In genomic region chr4:133757269-133757835, GRCm38 (mm10) we compare ENCODE assay signal across 8 mouse cellular contexts. TPM values are rescaled to one million over a fixed set of nuclear protein-coding genes. Genes with fewer than 3 reads are reported as not detected.
A peak's percentile ranks its signal among the peaks of the same experiment; 100 is the strongest.
DNase-seq lines count a peak whose midpoint lies in the region; ATAC-seq and TF ChIP-seq lines count a peak whose summit lies in the region.

No protein-coding gene starts in this region.

- ATAC-seq in activated CD4-positive, CD25-positive, alpha-beta regulatory T cell, adult 4 months: peak; percentile 41
- peak; percentile 65 for ATAC-seq in common myeloid progenitor, adult 5-6 weeks (replicated peaks; ENCODE audit: low read depth, poor library complexity, severe bottlenecking)
- peak; percentile 60 for ATAC-seq in hindbrain, postnatal 0 days
- ATAC-seq in megakaryocyte, adult 5-6 weeks (ENCODE audit: poor library complexity, severe bottlenecking): peak; percentile 53

- H3K9ac ChIP-seq in hindbrain, postnatal 0 days (replicated peaks; ENCODE audit: low read length): peak overlapping the region; percentile 63

- peak overlapping the region; percentile 88 for H3K4me3 ChIP-seq in gastrocnemius, adult 2 months
- peak overlapping the region; percentile 56 for H3K4me3 ChIP-seq in hindbrain, postnatal 0 days (ENCODE audit: low read length)
- H3K4me3 ChIP-seq in left cerebral cortex, adult 2 months: peak overlapping the region; percentile 47

- H3K27ac ChIP-seq in gastrocnemius, adult 2 months: peak overlapping the region; percentile 99
- peak overlapping the region; percentile 98 for H3K27ac ChIP-seq in hindbrain, postnatal 0 days
- peak overlapping the region; percentile 87 for H3K27ac ChIP-seq in left cerebral cortex, adult 2 months

- WGBS in hindbrain, postnatal 0 days: under 1% methylated on average over 38 of the region's 38 CpGs

- peak overlapping the region; percentile 90 for H3K4me2 ChIP-seq in hindbrain, postnatal 0 days (ENCODE audit: low read depth, low read length)

- TF ChIP-seq CTCF in gastrocnemius, adult 2 months (IDR thresholded peaks at IDR 0.05): 0 out of 2 replicates have a peak, but pooled peaks have one; percentile 1
- no peak for TF ChIP-seq CTCF in hindbrain, postnatal 0 days (IDR thresholded peaks at IDR 0.05; ENCODE audit: low read depth)
- peak; percentile 1 for TF ChIP-seq CTCF in left cerebral cortex, adult 2 months (IDR thresholded peaks at IDR 0.05)

- peaks cover 17% of the 10 kb centered on the region for H3K4me1 ChIP-seq in hindbrain, postnatal 0 days (ENCODE audit: insufficient read depth, low read length)

- no peaks in the 10 kb centered on the region for H3K36me3 ChIP-seq in hindbrain, postnatal 0 days (ENCODE audit: insufficient read depth, low read length)

- peak; percentile 88 for DNase-seq in gastrocnemius, adult 2 months
- DNase-seq in hindbrain, postnatal 0 days (ENCODE audit: low spot score): peak; percentile 96
- peak; percentile 83 for DNase-seq in left cerebral cortex, adult 2 months (ENCODE audit: extremely low spot score in 1 of 2, low spot score in 2 of 2)
- DNase-seq in right cerebral cortex, adult 2 months (ENCODE audit: low spot score in 2 of 2): peak; percentile 86 to 90
- peak; percentile 81 to 82 for DNase-seq in urinary bladder, postnatal 36 days (ENCODE audit: low spot score in 2 of 2)

- H3K9me3 ChIP-seq in hindbrain, postnatal 0 days (ENCODE audit: low read length): no peaks in the 10 kb centered on the region

- intact Hi-C loops in gastrocnemius, adult 2 months (cut with DNase I): no loop called here
- intact Hi-C loops in left cerebral cortex, adult 2 months (cut with DNase I): loop anchor here (1.0 to 10.0 kb wide), 4 partner anchors 29 to 163 kb away; no protein-coding TSS in a partner anchor

- no peaks in the 10 kb centered on the region for H3K27me3 ChIP-seq in hindbrain, postnatal 0 days (ENCODE audit: insufficient read depth, low read length)

RNA-seq across cellular contexts. Expression of gene Arid1a, which starts 0.8 kb away (rescaled TPM):
- polyA plus RNA-seq in activated CD4-positive, CD25-positive, alpha-beta regulatory T cell, adult 4 months (2017; shearing (Covaris generic)): 10 to 100 TPM; 58.4 to 79.1 TPM
- total RNA-seq in common myeloid progenitor, adult 5-6 weeks (2017): 41.5 and 67.0 TPM in 2 replicates
- 10 to 100 TPM; 24.1 to 26.2 TPM for total RNA-seq in gastrocnemius, adult 2 months (2021)
- 54.1 and 59.1 TPM in 2 replicates for total RNA-seq in hindbrain, postnatal 0 days (2014; rRNA removed)
- 17.6 and 17.7 TPM in 2 replicates for polyA plus RNA-seq in hindbrain, postnatal 0 days (2015; fragmentation: Nextera tagmentation; extraction: Ambion mirVana)
- total RNA-seq in left cerebral cortex, adult 2 months (2021): 10 to 100 TPM; 90.9 to 98.6 TPM
- 95.9 and 112 TPM in 2 replicates for total RNA-seq in megakaryocyte, adult 5-6 weeks (2015)
- 29.7 and 40.6 TPM in 2 replicates for total RNA-seq in megakaryocyte, adult 5-6 weeks (2017)

Comparison
In these comparisons a context has a peak if more than half of its experiments do, and no peak if none do; other contexts are left out.
1. Peak in every context shown above with its lines: DNase-seq, ATAC-seq, H3K4me3 ChIP-seq and H3K27ac ChIP-seq.